Mouse (Mus musculus): ENCODE results near the gene Zfp292. TPM values are rescaled to one million over a fixed set of nuclear protein-coding genes. Genes with fewer than 3 reads are reported as not detected.

Gene Zfp292
- polyA plus RNA-seq, 1 experiment = 0.03 TPM

DNA sequence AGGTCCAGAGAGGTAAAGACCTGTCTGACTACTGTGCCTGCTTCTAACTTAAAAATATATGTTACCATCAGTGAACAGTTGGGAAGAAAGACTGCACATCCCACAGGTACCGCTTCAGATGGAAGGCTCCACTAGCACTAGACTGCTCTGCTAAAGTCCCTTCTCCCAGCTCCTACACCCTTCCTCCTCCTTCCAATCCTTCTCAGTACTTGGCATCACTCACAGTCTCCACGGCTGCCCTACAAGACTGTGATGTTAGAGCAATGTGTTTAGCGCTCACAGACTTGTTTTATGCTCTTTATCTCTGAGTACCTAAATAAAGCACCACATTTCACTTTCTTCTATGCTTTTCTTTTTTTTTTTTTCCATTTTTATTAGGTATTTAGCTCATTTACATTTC is 53.3 kb downstream of the Zfp292 start:
- Histone ChIP-seq H3K4me3 (replicated peaks) (no peak overlapping the region), H3K36me3 (ENCODE audit: control insufficient read depth) (peaks cover 17% of the 10 kb centered on the region), H3K9me3 (ENCODE audit: control insufficient read depth, low read length) (no peaks in the 10 kb centered on the region), H3K27me3 (ENCODE audit: control insufficient read depth) (no peaks in the 10 kb centered on the region), H3K4me1 (ENCODE audit: control insufficient read depth) (no peaks in the 10 kb centered on the region)
- TF ChIP-seq TAL1 (IDR thresholded peaks at IDR 0.05; ENCODE audit: low read length) = no peak
- TF ChIP-seq GATA1 (IDR thresholded peaks at IDR 0.05; ENCODE audit: low read length) = no peak

DNA sequence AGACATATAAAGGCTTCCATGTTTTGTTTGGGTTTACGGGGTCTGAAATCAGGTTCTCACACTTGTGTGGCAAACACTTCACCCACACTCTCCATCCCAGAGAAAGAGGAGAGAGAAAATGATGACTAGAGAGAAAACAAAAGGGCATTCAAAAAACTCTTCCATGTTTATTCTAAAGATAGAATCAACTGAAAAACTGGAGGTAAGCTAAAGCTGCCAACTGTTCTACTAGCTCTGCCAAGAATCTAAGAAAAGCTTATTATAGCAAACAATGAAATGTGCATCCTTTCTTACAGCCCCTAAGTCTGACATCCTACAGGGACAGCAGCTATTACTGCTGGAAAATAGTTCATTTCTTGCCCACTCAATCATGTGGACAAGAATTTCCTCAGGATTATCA is 58.9 kb downstream of the Zfp292 start:
- Histone ChIP-seq H3K4me3 (replicated peaks) (no peak overlapping the region), H3K27me3 (ENCODE audit: control insufficient read depth) (no peaks in the 10 kb centered on the region), H3K36me3 (ENCODE audit: control insufficient read depth) (peaks cover 16% of the 10 kb centered on the region), H3K4me1 (ENCODE audit: control insufficient read depth) (no peaks in the 10 kb centered on the region), H3K9me3 (ENCODE audit: control insufficient read depth, low read length) (no peaks in the 10 kb centered on the region)
- TF ChIP-seq TAL1 (IDR thresholded peaks at IDR 0.05; ENCODE audit: low read length) (no peak), GATA1 (IDR thresholded peaks at IDR 0.05; ENCODE audit: low read length) (no peak)

DNA sequence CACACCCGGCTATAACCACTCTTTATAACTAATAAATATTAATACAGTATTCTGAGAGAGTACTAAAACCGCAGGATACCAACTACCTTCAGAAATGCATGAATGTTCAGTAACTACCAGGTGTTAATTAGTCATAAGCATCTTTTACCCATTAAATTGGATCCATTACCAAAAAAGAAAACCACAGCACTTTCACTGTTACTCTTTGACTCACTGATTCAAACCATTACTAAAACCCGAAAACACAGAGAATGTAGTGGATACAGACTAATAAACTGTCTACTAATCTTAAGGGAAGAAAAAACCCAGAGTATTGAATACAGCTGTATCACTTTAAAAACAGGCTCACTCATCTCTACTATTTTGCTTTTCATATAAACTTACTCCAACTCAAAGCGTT is 62.9 kb downstream of the Zfp292 start:
- no peaks in the 10 kb centered on the region for H3K27me3 ChIP-seq (ENCODE audit: control insufficient read depth)
- H3K36me3 ChIP-seq (ENCODE audit: control insufficient read depth) = peaks cover 38% of the 10 kb centered on the region
- no peaks in the 10 kb centered on the region for H3K4me1 ChIP-seq (ENCODE audit: control insufficient read depth)
- no peak overlapping the region for H3K4me3 ChIP-seq (replicated peaks)
- TF ChIP-seq TAL1 (IDR thresholded peaks at IDR 0.05; ENCODE audit: low read length) (no peak), GATA1 (IDR thresholded peaks at IDR 0.05; ENCODE audit: low read length) (no peak)
- no peaks in the 10 kb centered on the region for H3K9me3 ChIP-seq (ENCODE audit: control insufficient read depth, low read length)

DNA sequence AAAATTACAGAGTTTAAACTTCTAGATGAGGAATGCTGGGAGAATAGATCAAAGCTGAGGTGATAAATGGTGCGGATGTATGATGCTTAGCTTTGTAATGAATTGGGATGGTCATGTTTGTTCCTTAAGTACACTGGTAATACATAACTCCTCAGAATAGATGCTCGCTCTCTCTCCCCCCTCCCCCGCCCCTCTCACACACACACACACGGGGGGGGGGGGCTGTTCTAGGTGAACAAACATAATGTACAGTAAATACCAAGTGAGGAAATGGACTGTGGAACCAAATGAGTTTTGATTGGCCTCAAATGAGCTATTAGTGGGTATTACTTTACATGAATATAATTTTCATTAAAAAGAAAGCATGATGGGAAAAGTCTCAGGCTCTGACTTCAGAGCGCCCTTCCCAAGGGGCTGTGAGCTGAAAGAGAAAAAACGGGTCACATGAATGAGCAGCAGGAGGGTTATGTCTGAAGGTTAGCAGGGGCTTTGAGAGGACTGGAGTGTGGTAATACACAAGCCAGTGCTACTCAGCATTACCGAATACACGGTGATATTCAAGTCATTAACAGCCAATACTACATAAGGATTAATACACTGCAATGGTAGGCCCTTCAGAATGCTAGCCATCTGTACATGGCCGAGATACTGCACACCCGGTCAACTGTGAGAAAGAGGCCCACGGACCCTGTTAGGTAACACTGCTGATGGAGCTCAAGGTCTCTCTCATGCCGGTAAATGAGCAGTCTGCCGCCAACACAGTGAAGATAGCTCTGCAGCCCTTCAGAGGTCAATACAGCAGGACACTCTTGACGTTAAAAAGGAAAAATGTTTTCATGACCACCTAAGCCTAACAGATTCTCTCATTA is 81.4 kb downstream of the Zfp292 start:
- H3K4me3 ChIP-seq (replicated peaks) = no peak overlapping the region
- no peaks in the 10 kb centered on the region for H3K4me1 ChIP-seq (ENCODE audit: control insufficient read depth)
- H3K9me3 ChIP-seq (ENCODE audit: control insufficient read depth, low read length) = no peaks in the 10 kb centered on the region
- no peaks in the 10 kb centered on the region for H3K27me3 ChIP-seq (ENCODE audit: control insufficient read depth)
- no peak for TF ChIP-seq TAL1 (IDR thresholded peaks at IDR 0.05; ENCODE audit: low read length)
- TF ChIP-seq GATA1 (IDR thresholded peaks at IDR 0.05; ENCODE audit: low read length) = no peak
- peaks cover 18% of the 10 kb centered on the region for H3K36me3 ChIP-seq (ENCODE audit: control insufficient read depth)

DNA sequence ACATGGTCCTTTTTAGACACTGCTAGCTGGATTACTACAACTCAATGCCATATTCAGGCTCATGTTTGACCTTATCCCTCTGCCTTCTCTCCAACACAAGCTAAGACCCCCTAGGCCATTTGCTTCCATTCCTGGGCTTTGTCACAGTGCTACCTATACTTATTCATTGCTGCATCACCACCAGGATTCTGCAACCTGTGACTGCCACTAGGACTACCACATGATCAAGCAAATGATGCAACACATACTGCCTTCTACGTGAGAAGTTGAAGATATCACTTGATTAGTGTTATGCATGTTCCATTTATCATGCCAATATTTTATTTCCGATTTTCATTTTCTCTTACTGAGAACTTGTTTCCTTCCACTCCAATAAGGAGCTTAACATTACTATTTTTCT is 84.8 kb downstream of the Zfp292 start:
- Histone ChIP-seq H3K4me1 (ENCODE audit: control insufficient read depth) (no peaks in the 10 kb centered on the region), H3K4me3 (replicated peaks) (no peak overlapping the region), H3K9me3 (ENCODE audit: control insufficient read depth, low read length) (no peaks in the 10 kb centered on the region), H3K36me3 (ENCODE audit: control insufficient read depth) (peaks cover 4% of the 10 kb centered on the region; the same call in 1 of the 2 replicates), H3K27me3 (ENCODE audit: control insufficient read depth) (no peaks in the 10 kb centered on the region)
- no peak for TF ChIP-seq TAL1 (IDR thresholded peaks at IDR 0.05; ENCODE audit: low read length)
- no peak for TF ChIP-seq GATA1 (IDR thresholded peaks at IDR 0.05; ENCODE audit: low read length)

DNA sequence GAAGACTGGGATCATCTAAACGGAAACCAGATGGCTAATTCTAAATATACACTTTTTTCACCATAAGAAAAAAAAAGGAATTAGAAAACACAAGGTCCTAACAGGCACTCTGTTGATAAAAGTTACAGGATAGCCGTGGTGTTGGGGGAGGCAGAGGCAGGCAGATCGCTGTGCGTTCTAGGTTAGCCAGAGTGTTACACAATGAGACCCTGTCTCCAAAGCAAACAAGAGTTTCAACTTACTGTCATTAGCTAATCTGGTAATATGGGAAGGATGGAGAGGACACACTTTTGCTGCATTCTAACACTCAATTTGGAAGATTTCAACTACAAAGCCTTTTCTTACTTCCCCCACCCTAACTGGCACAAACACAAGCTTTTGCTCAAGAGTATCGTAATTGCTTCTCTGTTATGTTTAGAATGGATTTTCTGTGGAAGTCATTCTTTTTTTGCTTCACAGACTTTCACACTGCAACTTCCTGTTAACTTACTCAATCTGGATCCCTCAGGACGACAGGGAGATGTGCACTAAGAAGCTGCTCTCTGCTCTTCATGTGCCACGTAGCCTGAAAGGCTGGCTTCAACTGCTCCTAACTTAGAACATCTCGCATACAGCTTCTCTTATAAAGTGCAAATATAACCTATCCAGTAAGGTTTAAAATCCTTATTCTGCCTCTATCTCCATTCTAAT is 85.3 kb downstream of the Zfp292 start:
- no peaks in the 10 kb centered on the region for H3K9me3 ChIP-seq (ENCODE audit: control insufficient read depth, low read length)
- no peaks in the 10 kb centered on the region for H3K4me1 ChIP-seq (ENCODE audit: control insufficient read depth)
- no peak overlapping the region for H3K4me3 ChIP-seq (replicated peaks)
- peaks cover 4% of the 10 kb centered on the region; the same call in 1 of the 2 replicates for H3K36me3 ChIP-seq (ENCODE audit: control insufficient read depth)
- TF ChIP-seq GATA1 (IDR thresholded peaks at IDR 0.05; ENCODE audit: low read length) (no peak), TAL1 (IDR thresholded peaks at IDR 0.05; ENCODE audit: low read length) (no peak)
- H3K27me3 ChIP-seq (ENCODE audit: control insufficient read depth) = no peaks in the 10 kb centered on the region

DNA sequence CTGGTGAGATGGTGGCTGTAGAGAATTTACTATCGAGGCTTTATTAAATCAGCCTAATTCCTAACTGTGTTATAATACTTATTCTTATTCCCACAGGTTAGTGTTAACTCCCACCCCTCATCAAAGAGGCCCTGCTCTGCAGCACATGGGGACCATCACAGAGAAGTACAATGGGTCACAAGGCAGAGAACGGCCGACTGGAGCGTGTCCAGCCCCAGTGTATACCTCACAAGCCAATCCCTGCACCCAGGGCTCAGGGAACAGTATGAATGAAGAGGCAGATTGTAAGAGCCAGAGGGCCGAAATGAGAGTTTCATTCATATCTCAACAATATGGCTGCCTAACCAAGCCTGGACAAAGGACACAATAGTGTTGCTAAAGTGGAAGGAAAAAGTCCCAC is 86.5 kb downstream of the Zfp292 start:
- Histone ChIP-seq H3K27me3 (ENCODE audit: control insufficient read depth) (no peaks in the 10 kb centered on the region), H3K4me1 (ENCODE audit: control insufficient read depth) (no peaks in the 10 kb centered on the region), H3K4me3 (replicated peaks) (no peak overlapping the region), H3K36me3 (ENCODE audit: control insufficient read depth) (no peaks in the 10 kb centered on the region), H3K9me3 (ENCODE audit: control insufficient read depth, low read length) (no peaks in the 10 kb centered on the region)
- TF ChIP-seq GATA1 (IDR thresholded peaks at IDR 0.05; ENCODE audit: low read length) (no peak), TAL1 (IDR thresholded peaks at IDR 0.05; ENCODE audit: low read length) (no peak)

DNA sequence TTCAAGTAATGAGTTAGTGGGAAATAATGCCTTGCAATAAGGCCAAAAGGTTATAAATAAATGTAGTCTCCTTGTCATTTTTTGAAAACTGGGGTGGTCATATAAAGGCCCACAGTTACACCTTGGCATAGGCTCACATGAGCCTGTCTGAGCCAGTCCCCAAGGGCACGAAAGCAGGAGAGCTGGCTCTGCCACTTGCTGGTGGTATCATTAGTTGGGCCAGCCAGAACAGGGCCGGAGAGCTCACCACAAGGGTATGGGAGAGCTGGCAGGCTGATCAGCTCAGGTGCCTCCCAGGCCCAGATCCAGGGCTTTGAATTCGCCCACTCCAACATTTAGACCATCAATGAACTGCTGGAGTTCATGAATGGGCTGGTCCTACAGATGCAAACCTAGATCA is 96.3 kb downstream of the Zfp292 start:
- TF ChIP-seq GATA1 (IDR thresholded peaks at IDR 0.05; ENCODE audit: low read length) (no peak), TAL1 (IDR thresholded peaks at IDR 0.05; ENCODE audit: low read length) (no peak)
- Histone ChIP-seq H3K27me3 (ENCODE audit: control insufficient read depth) (no peaks in the 10 kb centered on the region), H3K4me1 (ENCODE audit: control insufficient read depth) (no peaks in the 10 kb centered on the region), H3K36me3 (ENCODE audit: control insufficient read depth) (no peaks in the 10 kb centered on the region), H3K4me3 (replicated peaks) (no peak overlapping the region), H3K9me3 (ENCODE audit: control insufficient read depth, low read length) (no peaks in the 10 kb centered on the region)

DNA sequence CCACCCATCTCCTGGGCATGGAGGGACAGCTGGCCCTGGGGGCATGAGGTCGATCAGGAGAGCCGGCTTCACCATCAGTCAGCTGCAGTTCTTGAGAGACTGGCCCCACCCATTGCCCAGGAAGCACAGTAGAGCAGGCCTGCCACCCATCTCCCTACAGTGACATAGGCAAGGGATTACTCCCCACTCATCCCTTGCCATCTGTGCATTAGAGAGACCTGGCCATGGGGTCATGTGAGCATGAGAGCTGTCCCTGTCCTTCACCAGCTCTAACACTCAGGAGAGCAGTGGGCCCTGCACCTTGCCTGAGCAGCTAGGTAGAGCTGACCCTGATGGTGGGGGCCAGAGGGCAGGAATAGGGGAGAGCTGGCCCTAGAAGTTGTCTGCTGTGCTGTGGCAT is 97.1 kb downstream of the Zfp292 start:
- Histone ChIP-seq H3K36me3 (ENCODE audit: control insufficient read depth) (no peaks in the 10 kb centered on the region), H3K27me3 (ENCODE audit: control insufficient read depth) (no peaks in the 10 kb centered on the region), H3K4me3 (replicated peaks) (no peak overlapping the region), H3K9me3 (ENCODE audit: control insufficient read depth, low read length) (no peaks in the 10 kb centered on the region), H3K4me1 (ENCODE audit: control insufficient read depth) (no peaks in the 10 kb centered on the region)
- TF ChIP-seq TAL1 (IDR thresholded peaks at IDR 0.05; ENCODE audit: low read length) = no peak
- TF ChIP-seq GATA1 (IDR thresholded peaks at IDR 0.05; ENCODE audit: low read length) = no peak

All from erythroblast, embryonic 14.5 days (primary cell).